Mouse (Mus musculus): ENCODE results near the gene Msantd3.

Msantd3 gene

DNA sequence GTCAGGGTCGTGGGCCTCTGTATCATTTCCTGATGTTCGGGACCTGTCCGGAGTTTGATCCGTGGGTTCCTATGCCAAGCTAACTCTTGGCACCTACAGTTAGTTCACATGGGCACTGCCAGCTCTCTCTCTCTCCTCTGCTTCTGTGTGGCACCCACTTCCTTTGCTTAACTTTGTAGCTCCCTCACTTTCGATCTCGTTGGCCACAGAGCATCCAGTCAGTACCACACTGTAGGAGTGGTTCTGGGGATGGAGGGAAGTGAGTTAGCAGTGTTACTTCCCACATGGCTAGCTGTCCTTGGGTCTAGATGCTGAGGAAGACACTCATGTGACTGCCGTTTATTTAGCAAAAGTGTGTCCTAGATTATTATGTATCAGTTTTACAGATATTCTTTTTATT lies 14.4 kb downstream of the Msantd3 start:
- DNase-seq (ENCODE audit: low read depth, low spot score), result no peak

DNA sequence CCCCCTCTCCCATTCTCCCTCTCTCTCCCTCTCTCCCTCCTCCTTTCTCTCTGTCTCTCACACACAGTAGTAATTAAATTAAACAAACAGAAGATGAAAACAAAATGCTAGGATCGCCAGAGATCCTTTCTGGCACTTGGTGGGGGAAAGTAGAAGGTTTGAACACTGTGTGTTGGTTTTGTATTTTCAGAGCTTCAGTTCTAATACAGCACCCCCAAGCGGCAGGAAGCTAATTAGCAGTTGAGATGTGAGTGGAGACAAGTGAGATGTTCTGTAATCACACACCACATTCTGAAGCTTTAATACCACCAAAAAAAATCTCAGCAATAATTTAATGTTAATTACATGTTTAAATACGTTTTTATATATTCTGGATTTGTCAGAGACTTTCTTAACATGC lies 16.0 kb downstream of the Msantd3 start:
- peak; percentile 59 for DNase-seq (ENCODE audit: low read depth, low spot score)

DNA sequence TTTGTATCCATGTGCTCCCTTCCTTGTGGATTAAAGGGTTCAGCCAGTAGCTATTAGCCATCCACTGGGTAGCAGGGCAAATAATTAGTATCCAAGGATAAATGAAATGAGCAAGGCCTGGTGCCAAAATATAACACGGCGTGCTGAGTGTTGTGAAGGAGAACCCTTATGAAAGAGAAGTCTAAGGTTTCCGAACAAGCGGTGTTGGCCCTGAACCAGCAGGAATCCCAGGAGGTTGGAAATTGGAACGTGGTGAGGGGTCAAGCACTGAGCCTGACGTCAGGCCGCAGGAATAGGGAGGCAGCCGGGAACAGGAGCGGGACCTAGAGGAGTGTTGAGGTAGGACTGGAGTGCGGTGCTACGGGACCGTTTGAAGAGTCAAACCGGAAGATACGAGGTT lies 19.9 kb downstream of the Msantd3 start:
- no peak for DNase-seq (ENCODE audit: low read depth, low spot score)

DNA sequence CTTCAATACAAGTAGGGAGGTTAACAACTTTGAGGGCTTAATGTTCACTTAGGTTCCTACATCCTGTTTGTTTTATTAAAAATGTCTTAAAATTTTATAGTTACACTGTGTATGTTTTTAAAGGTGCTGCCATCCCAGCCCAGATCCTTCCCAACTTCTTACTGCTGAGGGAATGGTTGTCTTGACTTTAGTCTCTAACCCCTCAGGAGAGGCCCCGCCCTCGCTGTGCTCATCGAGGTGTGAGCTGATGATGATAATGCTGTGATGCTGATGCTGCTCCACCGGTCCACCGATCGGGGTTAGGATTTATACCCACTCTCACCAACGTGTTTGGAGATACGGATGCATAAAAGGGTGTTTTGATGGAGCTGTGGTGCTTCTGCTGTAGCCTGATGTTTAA lies 22.1 kb downstream of the Msantd3 start:
- no peak for DNase-seq (ENCODE audit: low read depth, low spot score)

DNA sequence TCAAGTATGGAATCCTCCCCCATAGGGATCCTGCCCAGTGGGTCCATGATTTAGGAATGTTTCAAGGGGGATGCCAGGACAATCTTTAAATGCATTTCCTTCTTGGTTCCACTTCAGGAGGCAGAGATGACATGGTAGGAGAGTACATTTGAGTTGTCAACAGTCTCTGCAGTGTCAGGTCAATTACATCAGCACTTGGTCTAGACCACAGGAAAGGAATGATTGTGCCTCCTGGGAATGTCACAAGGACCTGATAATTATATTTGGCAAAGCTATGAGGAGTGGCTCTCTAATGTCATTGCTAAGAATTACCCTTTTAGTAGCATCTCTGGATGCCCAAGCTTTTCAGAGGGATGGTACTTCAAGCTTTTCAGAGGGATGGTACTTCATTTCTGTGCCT lies 25.2 kb downstream of the Msantd3 start:
- DNase-seq (ENCODE audit: low read depth, low spot score), result no peak

DNA sequence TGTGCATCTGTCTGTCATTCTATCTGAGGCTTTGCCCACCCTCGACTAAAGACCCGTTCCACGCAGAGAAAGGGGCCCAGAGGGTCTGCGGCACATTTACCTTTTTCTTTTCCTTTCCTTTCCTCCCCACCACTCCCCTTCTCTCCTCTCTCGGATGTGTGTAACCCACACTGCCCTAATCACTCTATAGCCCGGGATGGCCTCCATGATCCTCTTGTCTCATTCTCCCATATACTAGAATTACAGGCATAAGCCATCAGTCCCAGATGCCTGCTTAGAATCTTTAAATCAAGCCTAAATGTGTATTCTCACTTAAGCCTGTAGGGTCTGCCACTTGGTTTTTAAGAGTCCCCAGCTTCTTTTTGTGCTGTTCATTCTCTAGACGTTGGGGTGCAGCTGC lies 36.6 kb downstream of the Msantd3 start:
- DNase-seq (ENCODE audit: low read depth, low spot score), result peak; percentile 49

DNA sequence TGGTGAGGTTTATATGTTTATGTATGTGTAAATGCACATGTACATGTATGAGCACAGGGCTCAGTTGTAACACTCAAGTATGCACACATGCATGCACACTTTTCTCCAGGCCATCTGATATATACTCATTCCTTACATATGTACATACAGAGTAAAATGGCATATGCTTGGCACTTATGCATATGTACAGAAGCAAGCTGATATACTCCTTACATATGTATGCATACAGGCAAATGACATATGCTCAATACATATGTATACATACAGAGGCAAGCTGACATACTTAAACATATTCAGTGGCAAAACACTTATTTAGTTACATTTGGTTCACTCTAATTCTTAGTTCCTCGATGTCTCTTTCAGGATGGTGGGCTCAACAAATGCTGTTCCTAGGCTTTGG lies 38.1 kb downstream of the Msantd3 start:
- DNase-seq (ENCODE audit: low read depth, low spot score), result no peak

DNA sequence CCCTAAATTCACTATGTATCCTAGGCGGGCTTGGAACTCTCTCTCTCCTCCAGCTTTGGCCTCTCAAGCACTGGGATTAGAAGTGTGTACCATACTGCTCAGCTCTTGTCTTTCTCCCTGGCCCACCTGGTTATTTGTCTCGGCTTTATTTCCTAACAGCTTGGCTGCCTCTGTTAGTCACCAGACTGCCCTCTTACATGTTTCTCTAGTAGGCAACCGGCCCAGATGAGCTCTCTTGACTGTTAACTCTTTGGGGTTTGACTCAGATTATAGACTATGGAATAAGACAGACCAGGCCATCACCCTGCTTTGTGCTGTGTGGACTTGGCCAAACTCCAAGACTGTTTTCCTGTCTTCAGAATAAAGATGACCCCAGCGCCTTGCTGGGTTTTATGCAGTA lies 38.7 kb downstream of the Msantd3 start:
- no peak for DNase-seq (ENCODE audit: low read depth, low spot score)

DNA sequence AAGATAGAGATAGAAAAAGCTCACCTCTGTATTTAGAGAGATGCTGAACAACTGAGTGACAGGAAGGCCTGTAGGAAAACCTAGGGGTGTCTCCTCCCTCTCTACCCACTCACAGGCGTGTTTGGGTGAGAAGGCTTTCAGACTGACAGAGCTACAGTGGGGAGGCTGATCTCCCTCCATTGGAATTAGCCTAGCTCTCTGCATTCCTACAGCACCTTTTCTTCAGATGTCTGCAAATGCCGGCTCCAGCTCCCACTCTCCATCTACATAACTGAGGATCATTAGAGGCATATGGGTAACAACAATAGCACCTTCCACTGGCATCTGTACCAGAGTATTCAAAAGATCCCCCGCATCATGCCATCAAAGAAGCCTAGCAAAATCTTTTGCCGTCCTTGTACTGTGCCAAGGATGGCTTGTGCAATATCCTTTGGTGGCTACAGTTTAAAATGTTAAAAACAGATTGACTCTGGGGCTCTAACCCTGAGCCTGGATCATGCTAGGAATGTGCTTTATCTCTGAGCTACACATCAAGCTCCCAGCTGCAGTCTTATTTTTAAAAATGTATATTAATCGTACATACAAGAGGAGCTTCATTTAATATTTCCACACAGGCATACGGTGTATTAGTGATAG lies 39.9 kb downstream of the Msantd3 start:
- peak; percentile 79 for DNase-seq (ENCODE audit: low read depth, low spot score)

DNA sequence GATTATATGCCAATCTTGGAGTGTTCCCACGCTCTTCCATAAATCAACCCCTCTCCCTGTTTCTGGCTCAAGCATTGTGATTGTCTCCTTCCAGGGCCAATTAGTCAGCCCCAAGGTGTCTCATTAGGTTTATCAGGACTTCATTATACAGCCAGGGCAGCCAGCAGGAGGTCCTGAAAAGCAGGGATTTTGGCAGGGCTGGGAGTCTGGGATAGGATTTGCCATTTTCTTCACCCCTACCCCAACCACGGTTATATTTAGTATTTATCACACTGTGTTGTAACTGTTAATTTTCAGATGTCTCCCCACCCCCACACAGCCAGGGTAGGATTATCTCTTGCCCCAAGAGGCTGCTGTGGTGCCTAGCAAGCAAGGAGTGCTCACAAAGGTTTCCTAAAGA lies 41.5 kb downstream of the Msantd3 start:
- DNase-seq (ENCODE audit: low read depth, low spot score), result no peak

DNA sequence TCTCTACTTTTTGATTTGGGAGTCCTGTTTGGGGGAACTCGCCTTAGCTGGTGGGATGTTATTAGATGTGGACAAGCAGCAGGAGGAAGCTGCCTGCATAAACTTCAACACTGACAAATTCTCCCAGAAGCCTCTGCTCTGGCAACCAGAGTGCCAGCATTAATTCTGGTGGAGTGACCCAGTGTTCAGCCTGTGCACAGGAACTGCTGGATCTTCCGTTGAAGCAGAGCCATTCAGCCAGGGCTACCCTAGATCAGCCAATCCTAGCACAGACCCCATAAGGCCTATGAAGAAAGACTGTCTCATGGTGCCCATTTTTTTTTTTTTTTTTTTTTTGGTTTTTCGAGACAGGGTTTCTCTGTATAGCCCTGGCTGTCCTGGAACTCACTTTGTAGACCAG lies 42.3 kb downstream of the Msantd3 start:
- DNase-seq (ENCODE audit: low read depth, low spot score), result no peak

DNA sequence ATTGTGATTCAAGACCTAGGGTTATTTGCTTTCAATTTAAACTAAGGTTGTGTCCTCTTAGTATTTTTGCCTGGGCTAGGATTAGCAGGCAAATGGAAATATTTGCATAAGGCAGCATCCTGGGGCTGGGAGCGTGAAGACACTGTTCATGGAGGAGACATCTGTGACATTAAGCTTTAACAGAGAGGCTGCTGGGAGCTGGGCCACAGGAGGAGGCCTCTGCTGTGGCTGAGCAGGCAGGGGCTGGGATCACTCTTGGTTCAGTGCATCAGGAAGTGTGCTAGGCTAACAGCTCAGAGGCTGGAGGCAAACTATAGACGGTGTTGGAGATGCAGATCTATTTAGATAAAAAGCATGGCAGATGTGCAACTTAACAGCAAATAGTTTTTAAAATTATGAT lies 43.2 kb downstream of the Msantd3 start:
- DNase-seq (ENCODE audit: low read depth, low spot score), result peak; percentile 35

DNA sequence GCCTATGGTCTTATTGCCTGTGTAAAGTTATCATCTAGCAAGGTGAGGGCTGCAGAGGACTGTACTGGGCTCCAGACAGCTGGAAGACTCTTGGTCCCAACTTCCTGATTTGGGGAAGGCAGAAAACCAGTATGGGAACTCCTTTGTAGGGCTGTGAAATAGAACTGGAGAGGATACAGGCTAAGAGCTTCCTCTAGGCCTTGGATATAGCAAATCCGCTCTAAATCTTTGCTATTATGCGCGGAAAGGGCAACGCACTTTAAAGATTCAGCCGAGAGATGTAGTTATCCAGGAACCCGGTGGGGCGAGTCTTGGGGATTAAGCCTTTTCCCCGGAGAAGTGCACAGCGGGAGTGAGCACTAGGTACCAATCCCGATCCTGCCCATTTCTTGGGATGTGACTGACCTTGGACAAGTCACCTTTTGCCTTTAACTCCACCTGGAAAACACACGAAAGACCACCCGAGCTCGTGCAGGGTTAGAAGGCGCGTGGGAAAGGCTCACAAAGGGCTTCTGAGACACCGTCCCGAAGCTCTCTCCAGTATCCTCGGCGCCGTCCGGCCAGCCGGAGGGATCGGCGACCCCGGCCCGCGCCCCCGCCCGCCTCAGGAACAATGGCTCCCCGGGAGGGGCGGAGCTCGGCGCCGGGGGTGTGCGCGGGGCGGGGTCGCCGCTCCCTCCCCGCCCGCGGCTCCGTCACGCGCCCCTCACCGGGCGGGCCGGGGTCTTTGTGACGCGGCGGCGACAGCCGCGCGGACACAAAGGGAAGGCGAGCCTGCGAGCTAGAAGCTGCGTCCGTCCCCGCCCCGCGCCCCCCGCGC lies 44.9 kb downstream of the Msantd3 start, which contains the start of gene Tmeff1:
TSS of gene Tmeff1 (plus strand) at position 754 of the 820 bp plus-strand sequence.
- DNase-seq (ENCODE audit: low read depth, low spot score), result peak; percentile 85

DNA sequence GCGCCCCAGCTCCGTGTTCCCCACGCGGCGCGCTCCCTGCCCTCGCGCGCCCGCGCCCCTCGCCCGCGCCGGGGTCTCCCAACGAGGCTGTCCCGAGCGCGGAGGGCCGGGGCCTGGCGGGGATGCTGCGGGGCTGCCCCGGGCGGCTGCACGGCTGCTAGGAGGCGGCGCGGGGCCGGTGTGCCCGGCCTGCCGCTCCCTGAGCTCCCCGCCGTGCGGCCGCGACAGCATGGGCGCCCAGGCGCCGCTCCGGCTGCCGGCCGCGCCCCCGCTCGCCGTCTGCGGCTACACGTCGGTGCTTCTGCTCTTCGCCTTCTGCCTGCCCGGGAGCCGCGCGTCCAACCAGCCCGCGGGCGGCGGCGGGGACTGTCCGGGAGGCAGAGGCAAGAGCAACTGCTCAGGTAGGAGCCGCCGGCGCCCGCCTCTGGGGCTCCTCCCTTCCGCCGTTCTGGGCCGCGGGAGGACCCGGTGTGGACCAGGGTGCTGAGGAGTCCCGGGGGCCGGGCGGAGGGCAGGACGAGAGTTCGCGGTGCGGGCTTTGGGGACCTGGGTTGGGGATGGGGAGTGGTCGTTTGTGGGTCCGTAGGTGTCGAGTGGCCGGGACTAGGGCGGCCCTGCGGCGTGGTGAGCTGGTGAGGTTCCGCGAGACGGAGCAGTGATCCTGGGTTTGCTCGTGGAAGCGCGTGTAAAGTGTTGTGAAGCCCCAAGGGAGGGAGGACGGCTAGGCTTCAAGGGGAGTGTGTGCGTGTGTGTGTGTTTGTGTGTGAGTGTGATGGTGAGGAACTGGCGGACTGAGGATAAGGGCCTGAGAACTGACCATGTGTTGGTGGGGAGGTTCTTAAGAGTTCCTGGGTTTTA lies 45.7 kb downstream of the Msantd3 start:
- peak; percentile 31 for DNase-seq (ENCODE audit: low read depth, low spot score)

DNA sequence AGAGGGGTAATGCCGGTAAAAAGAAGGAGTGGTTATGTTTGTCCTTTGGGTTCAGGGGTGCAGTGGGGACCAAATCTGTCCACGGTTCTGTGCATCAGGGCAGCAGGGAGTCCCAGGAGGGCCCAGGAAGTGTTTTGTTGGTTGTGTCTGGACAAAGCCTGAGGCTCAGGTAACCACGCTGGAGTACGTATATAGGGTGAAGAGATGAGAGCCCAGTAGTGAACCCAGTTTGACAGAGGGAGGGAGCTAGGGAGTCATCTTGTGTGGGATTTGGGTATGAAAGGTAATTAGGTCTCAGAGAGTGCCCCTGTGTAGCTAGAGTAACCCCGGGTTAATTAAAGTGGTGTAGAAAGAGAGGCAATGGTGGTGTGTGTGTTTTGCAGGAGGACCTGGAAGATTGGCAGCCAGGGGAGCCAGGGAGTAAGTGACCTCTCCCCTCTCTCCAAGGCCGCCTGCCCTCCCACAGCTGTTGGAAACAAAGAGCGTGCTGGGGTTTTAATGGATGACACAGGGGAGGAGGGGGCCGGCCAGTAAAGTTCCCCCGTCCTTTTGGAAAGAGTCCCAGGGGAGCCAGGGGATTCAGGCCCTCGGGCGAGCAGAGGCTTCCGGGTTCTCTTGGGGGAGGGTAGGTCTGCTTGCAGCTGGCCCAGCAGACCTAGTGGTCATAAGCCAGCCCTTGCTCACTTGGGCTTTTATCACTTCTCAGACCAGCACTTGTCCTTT lies 46.5 kb downstream of the Msantd3 start:
- DNase-seq (ENCODE audit: low read depth, low spot score), result peak; percentile 72

DNA sequence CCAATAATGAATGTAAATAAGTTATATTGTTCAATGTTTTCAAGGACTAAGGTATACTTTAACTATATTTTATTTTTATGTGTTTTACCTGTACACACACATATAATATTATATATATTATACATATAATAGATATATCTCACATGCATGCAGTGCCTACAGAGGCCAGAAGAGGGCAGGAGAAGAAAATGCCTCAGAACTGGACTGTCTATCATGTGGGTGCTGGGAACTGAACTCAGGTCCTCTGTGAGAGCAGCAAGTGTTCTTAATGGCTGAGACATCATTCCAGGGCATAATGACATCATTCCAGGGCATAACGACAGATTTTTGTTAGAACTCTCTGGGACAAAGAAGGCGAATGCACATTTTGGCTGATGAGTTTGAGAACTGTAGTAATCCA lies 47.8 kb downstream of the Msantd3 start:
- DNase-seq (ENCODE audit: low read depth, low spot score), result peak; percentile 31

DNA sequence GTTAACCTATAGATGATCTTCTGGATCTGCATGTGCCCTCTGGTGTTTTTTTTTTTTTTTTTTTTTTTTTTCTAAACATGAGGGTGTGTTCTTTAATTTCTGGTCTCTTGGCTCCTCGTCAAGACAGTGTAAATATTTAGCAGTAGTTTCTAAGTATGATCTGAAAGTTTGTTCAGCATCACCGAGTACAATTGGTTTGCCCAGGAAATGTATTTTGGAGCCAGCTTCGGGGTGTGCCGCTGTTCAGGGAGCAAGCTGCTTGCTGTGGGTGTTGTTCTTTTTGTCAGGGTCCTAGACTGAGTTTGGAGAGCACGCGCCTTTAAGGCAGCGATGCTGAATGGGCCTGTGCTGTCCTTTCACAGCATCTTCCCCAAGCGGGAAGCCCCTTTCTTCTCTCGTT lies 48.8 kb downstream of the Msantd3 start:
- DNase-seq (ENCODE audit: low read depth, low spot score), result no peak

DNA sequence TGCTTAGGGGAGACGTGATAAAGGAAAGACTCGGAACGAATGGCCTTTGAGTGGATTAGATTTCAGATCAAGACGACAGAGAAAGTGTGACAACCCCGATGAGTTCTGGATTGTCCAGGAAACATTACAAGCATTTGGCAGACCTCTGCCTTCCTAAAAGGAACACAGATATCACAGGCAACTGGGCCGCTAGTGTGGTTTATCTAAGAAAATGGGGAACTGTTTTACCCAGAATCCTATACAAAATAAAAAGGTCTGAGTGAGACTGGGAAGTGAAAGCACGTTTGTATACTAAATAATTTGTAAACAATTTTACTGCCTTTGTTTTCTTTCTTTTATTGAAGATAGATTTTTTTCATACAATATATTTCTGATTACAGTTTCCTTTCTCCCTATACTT lies 51.1 kb downstream of the Msantd3 start:
- DNase-seq (ENCODE audit: low read depth, low spot score), result no peak

DNA sequence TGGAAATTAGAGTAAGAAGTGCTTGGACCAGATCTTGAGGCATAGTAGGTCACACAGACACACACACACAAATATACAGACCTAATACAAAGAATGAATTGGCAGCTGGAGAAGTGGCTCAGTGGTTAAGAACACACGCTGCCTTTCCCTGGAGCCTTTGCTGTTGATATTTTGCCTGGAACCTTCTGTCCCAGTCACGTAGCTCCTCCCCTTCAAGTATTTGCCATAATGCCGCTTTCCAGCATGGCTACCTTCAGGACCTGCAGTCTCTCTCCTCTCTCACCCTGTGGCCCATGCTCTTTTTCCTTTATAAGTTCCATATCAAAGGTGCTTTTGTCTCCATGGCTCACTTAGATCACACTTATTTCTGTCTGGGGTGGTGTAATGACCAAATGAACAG lies 51.7 kb downstream of the Msantd3 start:
- DNase-seq (ENCODE audit: low read depth, low spot score), result no peak

DNA sequence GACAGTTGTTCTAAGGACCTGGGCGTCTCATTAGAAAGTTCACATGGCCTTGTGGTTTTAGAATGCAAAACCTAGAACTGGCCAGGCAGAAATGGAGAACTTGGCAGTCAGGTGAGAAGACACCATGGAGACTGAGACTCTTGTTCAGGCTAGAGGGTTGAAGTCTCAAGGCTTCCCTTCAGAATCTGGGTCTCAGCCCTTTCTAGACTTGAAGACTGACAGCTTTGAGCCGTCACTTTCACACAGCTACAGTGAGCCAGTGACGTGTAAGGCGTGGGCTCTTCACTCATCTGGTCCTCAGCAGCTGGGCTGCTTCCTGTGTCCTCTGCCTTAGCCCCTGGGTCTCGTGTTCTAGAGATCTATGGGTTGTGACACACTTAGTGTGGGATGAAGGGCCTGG lies 52.6 kb downstream of the Msantd3 start:
- DNase-seq (ENCODE audit: low read depth, low spot score), result no peak

DNA sequence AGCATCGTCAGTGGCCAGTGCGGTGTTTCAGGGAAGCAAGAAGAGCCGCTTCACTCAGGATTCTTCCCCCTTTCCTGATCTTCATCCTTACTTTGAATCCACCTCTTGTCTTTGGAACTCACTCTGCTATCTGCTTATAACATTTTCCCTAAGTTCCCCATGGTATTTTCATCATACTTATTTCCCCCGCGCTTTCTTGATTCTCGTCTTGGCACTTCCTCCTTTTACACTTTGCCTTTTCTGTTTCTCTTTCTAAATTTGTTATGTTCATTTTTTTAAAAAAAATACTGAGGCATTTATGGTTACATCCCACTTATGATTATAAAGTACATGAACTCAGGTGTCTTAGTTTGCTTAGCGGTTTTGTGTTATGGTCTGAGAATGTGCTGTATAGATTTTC lies 53.1 kb downstream of the Msantd3 start:
- DNase-seq (ENCODE audit: low read depth, low spot score), result no peak

DNA sequence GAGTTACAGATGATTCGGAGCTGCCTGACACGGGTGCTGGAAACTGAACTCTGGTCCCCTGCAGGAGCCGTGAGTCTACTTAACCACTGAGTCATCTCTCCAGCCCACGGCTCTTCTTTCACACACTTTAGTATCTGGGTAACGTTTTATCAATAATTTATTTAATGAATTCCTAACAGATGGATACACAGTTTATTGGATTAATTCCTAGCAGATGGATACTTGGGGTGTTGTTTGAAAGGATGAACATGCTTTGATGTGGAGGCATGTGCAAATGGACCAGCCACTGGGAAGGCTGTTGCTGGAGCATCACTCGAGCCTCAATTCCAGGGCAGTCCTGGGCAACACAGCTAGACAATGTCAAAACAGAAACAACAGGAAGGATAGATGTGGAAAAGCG lies 56.4 kb downstream of the Msantd3 start:
- no peak for DNase-seq (ENCODE audit: low read depth, low spot score)

All from ES-CJ7 (cell line).